Mouse (Mus musculus): ENCODE measurements around the gene Cox7a2l. TPM values are rescaled to one million over a fixed set of nuclear protein-coding genes. Genes with fewer than 3 reads are reported as not detected.

Cox7a2l gene
- polyA plus RNA-seq, 1 experiment, result 253 TPM

DNA sequence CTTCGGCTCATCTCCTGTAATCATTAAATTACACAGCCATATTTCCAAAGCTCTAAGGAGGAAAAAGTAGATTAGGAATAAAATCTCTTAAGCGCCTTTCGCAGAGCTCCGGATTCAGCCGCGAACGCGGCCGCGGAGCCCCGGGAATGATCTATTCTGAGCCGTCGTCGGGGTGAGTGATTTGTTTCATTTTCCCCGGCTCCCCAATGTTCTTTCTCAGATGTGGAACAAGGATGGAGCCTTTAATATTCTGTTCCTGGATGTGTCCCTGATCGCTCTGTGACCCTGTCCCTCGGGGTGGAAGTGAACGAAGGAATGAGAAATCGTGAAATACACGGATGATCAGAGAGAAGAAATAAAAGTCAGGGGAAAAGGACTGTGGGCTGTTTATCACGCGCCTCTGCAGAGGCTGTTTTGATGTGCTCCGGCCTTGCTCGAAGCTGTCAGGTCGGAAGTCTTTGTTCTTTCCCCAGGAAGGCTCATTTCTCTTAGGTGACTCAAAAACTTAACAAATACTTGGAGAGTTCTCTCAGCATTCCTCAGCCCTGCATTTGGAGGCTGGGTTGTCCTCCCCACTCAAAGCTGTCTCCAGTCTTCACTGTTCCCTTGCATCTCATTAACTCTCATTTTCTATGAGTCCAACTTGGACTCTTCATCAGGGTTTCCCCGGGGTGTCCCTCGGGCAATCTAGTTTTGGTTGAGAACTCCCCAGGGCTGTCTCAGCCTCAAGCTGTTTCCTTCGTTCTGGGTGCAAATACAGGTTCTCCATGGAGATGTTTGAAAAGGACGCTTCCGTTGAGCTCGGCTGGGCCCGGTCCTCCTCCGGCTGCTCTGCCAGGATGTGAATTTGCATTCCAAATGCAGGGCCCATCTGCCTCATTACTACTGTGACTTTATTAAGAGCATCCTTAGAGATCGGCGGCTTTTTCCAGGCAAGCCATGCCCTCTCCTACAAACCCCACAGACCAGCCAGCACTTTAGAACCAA lies 28.9 kb upstream of the Cox7a2l start:
- Histone ChIP-seq H3K9me3 (replicated peaks; ENCODE audit: control insufficient read depth, insufficient read depth, low read length, poor library complexity, severe bottlenecking) (no peaks in the 10 kb centered on the region), H3K27ac (ENCODE audit: insufficient read depth, low read length) (peak overlapping the region; percentile 74), H3K4me3 (ENCODE audit: low read depth, low read length) (no peak overlapping the region), H3K27me3 (ENCODE audit: control insufficient read depth, insufficient read depth, low read length, poor library complexity, severe bottlenecking) (no peaks in the 10 kb centered on the region), H3K36me3 (ENCODE audit: control insufficient read depth, insufficient read depth, low read length, poor library complexity, severe bottlenecking) (no peaks in the 10 kb centered on the region), H3K9ac (ENCODE audit: low read depth, poor library complexity, severe bottlenecking) (0 out of 2 replicates have a peak overlapping the region, but pooled peaks have one; percentile 15), H3K4me1 (ENCODE audit: control insufficient read depth, insufficient read depth, low read length) (peaks cover 6% of the 10 kb centered on the region)
- TF ChIP-seq CTCF (IDR thresholded peaks at IDR 0.05; ENCODE audit: low read depth, low read length) (no peak), EP300 (IDR thresholded peaks at IDR 0.05; ENCODE audit: insufficient read depth, low read depth, low read length) (peak; percentile 79), POLR2A (IDR thresholded peaks at IDR 0.05; ENCODE audit: insufficient read depth, low read length) (no peak)

- H3K9ac ChIP-seq (ENCODE audit: low read depth, poor library complexity, severe bottlenecking), result no peak overlapping the region
- H3K4me1 ChIP-seq (ENCODE audit: control insufficient read depth, insufficient read depth, low read length), result peaks cover 6% of the 10 kb centered on the region
- no peaks in the 10 kb centered on the region for H3K27me3 ChIP-seq (ENCODE audit: control insufficient read depth, insufficient read depth, low read length, poor library complexity, severe bottlenecking)
- no peak overlapping the region; the same call in 1 of the 2 replicates for H3K27ac ChIP-seq (ENCODE audit: insufficient read depth, low read length)
- TF ChIP-seq CTCF (IDR thresholded peaks at IDR 0.05; ENCODE audit: low read depth, low read length), result no peak
- no peak for TF ChIP-seq POLR2A (IDR thresholded peaks at IDR 0.05; ENCODE audit: insufficient read depth, low read length)
- no peak for TF ChIP-seq EP300 (IDR thresholded peaks at IDR 0.05; ENCODE audit: insufficient read depth, low read depth, low read length)
- H3K4me3 ChIP-seq (ENCODE audit: low read depth, low read length), result no peak overlapping the region
- H3K9me3 ChIP-seq (replicated peaks; ENCODE audit: control insufficient read depth, insufficient read depth, low read length, poor library complexity, severe bottlenecking), result no peaks in the 10 kb centered on the region
- H3K36me3 ChIP-seq (ENCODE audit: control insufficient read depth, insufficient read depth, low read length, poor library complexity, severe bottlenecking), result no peaks in the 10 kb centered on the region
Observed at GRCm38 (mm10) chr17:83545259-83545658, 28.1 kb upstream of the Cox7a2l start.

- Histone ChIP-seq H3K9me3 (replicated peaks; ENCODE audit: control insufficient read depth, insufficient read depth, low read length, poor library complexity, severe bottlenecking) (no peaks in the 10 kb centered on the region), H3K36me3 (ENCODE audit: control insufficient read depth, insufficient read depth, low read length, poor library complexity, severe bottlenecking) (no peaks in the 10 kb centered on the region), H3K9ac (ENCODE audit: low read depth, poor library complexity, severe bottlenecking) (no peak overlapping the region), H3K27ac (ENCODE audit: insufficient read depth, low read length) (no peak overlapping the region), H3K27me3 (ENCODE audit: control insufficient read depth, insufficient read depth, low read length, poor library complexity, severe bottlenecking) (no peaks in the 10 kb centered on the region), H3K4me1 (ENCODE audit: control insufficient read depth, insufficient read depth, low read length) (peaks cover 3% of the 10 kb centered on the region), H3K4me3 (ENCODE audit: low read depth, low read length) (no peak overlapping the region)
- no peak for TF ChIP-seq CTCF (IDR thresholded peaks at IDR 0.05; ENCODE audit: low read depth, low read length)
- no peak for TF ChIP-seq POLR2A (IDR thresholded peaks at IDR 0.05; ENCODE audit: insufficient read depth, low read length)
- no peak for TF ChIP-seq EP300 (IDR thresholded peaks at IDR 0.05; ENCODE audit: insufficient read depth, low read depth, low read length)
Observed at GRCm38 (mm10) chr17:83542424-83542823, 25.3 kb upstream of the Cox7a2l start.

- H3K9me3 ChIP-seq (replicated peaks; ENCODE audit: control insufficient read depth, insufficient read depth, low read length, poor library complexity, severe bottlenecking), result no peaks in the 10 kb centered on the region
- no peaks in the 10 kb centered on the region for H3K36me3 ChIP-seq (ENCODE audit: control insufficient read depth, insufficient read depth, low read length, poor library complexity, severe bottlenecking)
- H3K4me1 ChIP-seq (ENCODE audit: control insufficient read depth, insufficient read depth, low read length), result no peaks in the 10 kb centered on the region
- H3K9ac ChIP-seq (ENCODE audit: low read depth, poor library complexity, severe bottlenecking), result no peak overlapping the region
- H3K27me3 ChIP-seq (ENCODE audit: control insufficient read depth, insufficient read depth, low read length, poor library complexity, severe bottlenecking), result no peaks in the 10 kb centered on the region
- no peak overlapping the region for H3K4me3 ChIP-seq (ENCODE audit: low read depth, low read length)
- H3K27ac ChIP-seq (ENCODE audit: insufficient read depth, low read length), result no peak overlapping the region
- TF ChIP-seq CTCF (IDR thresholded peaks at IDR 0.05; ENCODE audit: low read depth, low read length) (no peak), POLR2A (IDR thresholded peaks at IDR 0.05; ENCODE audit: insufficient read depth, low read length) (no peak), EP300 (IDR thresholded peaks at IDR 0.05; ENCODE audit: insufficient read depth, low read depth, low read length) (no peak)
Observed at GRCm38 (mm10) chr17:83539262-83540037, 22.3 kb upstream of the Cox7a2l start.

GRCm38 (mm10) chr17:83538694-83539093 lies 21.6 kb upstream of the Cox7a2l start:
- H3K27ac ChIP-seq (ENCODE audit: insufficient read depth, low read length), result no peak overlapping the region
- H3K4me3 ChIP-seq (ENCODE audit: low read depth, low read length), result no peak overlapping the region
- H3K36me3 ChIP-seq (ENCODE audit: control insufficient read depth, insufficient read depth, low read length, poor library complexity, severe bottlenecking), result no peaks in the 10 kb centered on the region
- H3K27me3 ChIP-seq (ENCODE audit: control insufficient read depth, insufficient read depth, low read length, poor library complexity, severe bottlenecking), result no peaks in the 10 kb centered on the region
- no peak overlapping the region for H3K9ac ChIP-seq (ENCODE audit: low read depth, poor library complexity, severe bottlenecking)
- H3K9me3 ChIP-seq (replicated peaks; ENCODE audit: control insufficient read depth, insufficient read depth, low read length, poor library complexity, severe bottlenecking), result no peaks in the 10 kb centered on the region
- TF ChIP-seq CTCF (IDR thresholded peaks at IDR 0.05; ENCODE audit: low read depth, low read length), result no peak
- no peak for TF ChIP-seq POLR2A (IDR thresholded peaks at IDR 0.05; ENCODE audit: insufficient read depth, low read length)
- TF ChIP-seq EP300 (IDR thresholded peaks at IDR 0.05; ENCODE audit: insufficient read depth, low read depth, low read length), result no peak
- H3K4me1 ChIP-seq (ENCODE audit: control insufficient read depth, insufficient read depth, low read length), result no peaks in the 10 kb centered on the region

Data from ES-Bruce4 (cell line).